Mouse (Mus musculus) C2C12 (cell line): ENCODE results near the gene Elf1. TPM values are rescaled to one million over a fixed set of nuclear protein-coding genes. Genes with fewer than 3 reads are reported as not detected.

Source experiments
- H3K27me3 ChIP-seq: one replicate; pipeline ENCODE4 v1.6.1; 2011; ENCODE audit not compliant: control insufficient read depth, insufficient read depth, insufficient read length
- H3K36me3 ChIP-seq: one replicate; pipeline ENCODE4 v1.6.1; 2011; ENCODE audit not compliant: control insufficient read depth, insufficient read depth
- H3K4me3 ChIP-seq: one replicate; pipeline ENCODE4 v1.5.1; 2011; ENCODE audit warnings: mild to moderate bottlenecking, control low read depth; ENCODE audit not compliant: poor library complexity, insufficient read depth, severe bottlenecking
- H3K79me2 ChIP-seq: one replicate; pipeline ENCODE4 v1.6.1; 2011; ENCODE audit not compliant: control insufficient read depth, insufficient read depth
- H3K79me3 ChIP-seq: one replicate; pipeline ENCODE4 v1.6.1; 2011; ENCODE audit warnings: low read depth, control low read depth
- H3ac ChIP-seq: one replicate; pipeline ENCODE3; 2011; ENCODE audit warnings: low read depth; ENCODE audit not compliant: control insufficient read depth, insufficient read length
- CEBPB ChIP-seq: IDR thresholded peaks from one replicate; pipeline ENCODE4 v1.6.1; 2011; ENCODE audit warnings: low read depth, mild to moderate bottlenecking, control low read depth, moderate library complexity
- CTCF ChIP-seq: IDR thresholded peaks from one replicate; pipeline ENCODE4 v1.5.1; 2011; ENCODE audit not compliant: control insufficient read depth, insufficient read depth, insufficient read length
- FOSL1 ChIP-seq: IDR thresholded peaks from one replicate; pipeline ENCODE4 v1.8.0; 2011; ENCODE audit warnings: mild to moderate bottlenecking, low read length; ENCODE audit not compliant: poor library complexity, insufficient read depth, severe bottlenecking
- MAX ChIP-seq: IDR thresholded peaks from one replicate; pipeline ENCODE4 v1.6.1; 2011; ENCODE audit warnings: mild to moderate bottlenecking, control low read depth
- MYOD1 ChIP-seq: IDR thresholded peaks from one replicate; pipeline ENCODE4 v1.6.1; 2011; ENCODE audit warnings: low read depth; ENCODE audit not compliant: control insufficient read depth, insufficient read length
- MYOG ChIP-seq: IDR thresholded peaks from one replicate; pipeline ENCODE4 v1.6.1; 2011; ENCODE audit not compliant: control insufficient read depth, insufficient read length; ENCODE audit errors: extremely low read depth
- USF1 ChIP-seq: IDR thresholded peaks from one replicate; pipeline ENCODE4 v1.6.1; 2011; ENCODE audit warnings: low read depth, mild to moderate bottlenecking, control low read depth, moderate library complexity
- polyA plus RNA-seq: library from polyadenylated mRNA; unstranded; fragments of >200 nt; fragmentation: generic; extraction: Trizol; gene quantifications from one replicate; pipeline ENCODE4 v1.2.1, GENCODE M21; 2012; ENCODE audit warnings: missing spikeins

The Elf1 gene
- polyA plus RNA-seq, 1 experiment, result 3.4 TPM

- TF ChIP-seq CEBPB (no peak), CTCF (no peak), MAX (no peak), USF1 (no peak)
- Histone ChIP-seq H3K79me3 (peaks cover 45% of the 10 kb centered on the region), H3K27me3 (no peaks in the 10 kb centered on the region), H3K79me2 (peaks cover 59% of the 10 kb centered on the region), H3K36me3 (peaks cover 17% of the 10 kb centered on the region), H3ac (peak overlapping the region; percentile 53), H3K4me3 (peak overlapping the region; percentile 71)
Observed at GRCm38 (mm10) chr14:79588534-79588951, 107.5 kb downstream of the Elf1 start.

GRCm38 (mm10) chr14:79589401-79589800 lies 108.4 kb downstream of the Elf1 start:
- H3K79me2 ChIP-seq, result peaks cover 67% of the 10 kb centered on the region
- peaks cover 52% of the 10 kb centered on the region for H3K79me3 ChIP-seq
- no peak overlapping the region for H3K4me3 ChIP-seq
- peaks cover 24% of the 10 kb centered on the region for H3K36me3 ChIP-seq
- no peak for TF ChIP-seq USF1
- TF ChIP-seq FOSL1, result no peak
- TF ChIP-seq MYOG, result no peak
- no peak for TF ChIP-seq MAX
- no peak for TF ChIP-seq CTCF
- TF ChIP-seq CEBPB, result no peak
- no peak for TF ChIP-seq MYOD1
- H3ac ChIP-seq, result no peak overlapping the region
- no peaks in the 10 kb centered on the region for H3K27me3 ChIP-seq

- Histone ChIP-seq H3K36me3 (peaks cover 39% of the 10 kb centered on the region), H3K4me3 (no peak overlapping the region), H3K79me3 (peaks cover 58% of the 10 kb centered on the region), H3K27me3 (no peaks in the 10 kb centered on the region), H3ac (no peak overlapping the region), H3K79me2 (peaks cover 79% of the 10 kb centered on the region)
- TF ChIP-seq MYOG (no peak), FOSL1 (no peak), CTCF (no peak), MAX (no peak), USF1 (no peak), CEBPB (no peak), MYOD1 (no peak)
Observed at GRCm38 (mm10) chr14:79590916-79591315, 109.9 kb downstream of the Elf1 start.

- no peaks in the 10 kb centered on the region for H3K27me3 ChIP-seq
- no peak overlapping the region for H3K4me3 ChIP-seq
- peaks cover 46% of the 10 kb centered on the region for H3K36me3 ChIP-seq
- no peak overlapping the region for H3ac ChIP-seq
- TF ChIP-seq MYOD1, result no peak
- TF ChIP-seq USF1, result no peak
- TF ChIP-seq MYOG, result no peak
- TF ChIP-seq MAX, result no peak
- no peak for TF ChIP-seq FOSL1
- no peak for TF ChIP-seq CTCF
- TF ChIP-seq CEBPB, result no peak
- peaks cover 79% of the 10 kb centered on the region for H3K79me2 ChIP-seq
- peaks cover 57% of the 10 kb centered on the region for H3K79me3 ChIP-seq
Observed at GRCm38 (mm10) chr14:79591611-79592010, 110.6 kb downstream of the Elf1 start.

- Histone ChIP-seq H3K79me3 (peaks cover 43% of the 10 kb centered on the region), H3K27me3 (no peaks in the 10 kb centered on the region), H3ac (no peak overlapping the region), H3K79me2 (peaks cover 64% of the 10 kb centered on the region), H3K36me3 (peaks cover 61% of the 10 kb centered on the region), H3K4me3 (no peak overlapping the region)
- TF ChIP-seq MAX (no peak), CEBPB (no peak), CTCF (no peak), USF1 (no peak), FOSL1 (no peak), MYOG (no peak), MYOD1 (no peak)
Observed at GRCm38 (mm10) chr14:79594069-79594468, 113.1 kb downstream of the Elf1 start.

GRCm38 (mm10) chr14:79596602-79597001 lies 115.6 kb downstream of the Elf1 start:
- H3ac ChIP-seq, result no peak overlapping the region
- no peak for TF ChIP-seq MYOD1
- TF ChIP-seq MAX, result no peak
- TF ChIP-seq FOSL1, result no peak
- TF ChIP-seq USF1, result no peak
- H3K27me3 ChIP-seq, result no peaks in the 10 kb centered on the region
- peaks cover 38% of the 10 kb centered on the region for H3K79me2 ChIP-seq
- peaks cover 22% of the 10 kb centered on the region for H3K79me3 ChIP-seq
- H3K36me3 ChIP-seq, result peaks cover 70% of the 10 kb centered on the region
- H3K4me3 ChIP-seq, result no peak overlapping the region
